Mouse (Mus musculus): ENCODE measurements around the gene Olfr822. TPM values are rescaled to one million over a fixed set of nuclear protein-coding genes. Genes with fewer than 3 reads are reported as not detected.

The Olfr822 gene
- not detected for total RNA-seq (2023)

GRCm38 (mm10) chr10:130070910-130071309 is at the start of gene Olfr822:
Gene Olfr822 (plus strand): TSS chr10:130071210.

GRCm38 (mm10) chr10:130030048-130030447 is 41.0 kb upstream of the Olfr822 start, which contains the start of gene Olfr821:
Gene Olfr821 (plus strand): TSS chr10:130030348.

GRCm38 (mm10) chr10:130115283-130115682 is 44.3 kb downstream of the Olfr822 start, which contains the start of gene Olfr823:
Gene Olfr823 (minus strand): TSS chr10:130115383.

Other genes with a start within 250 kb of the Olfr822 start
- gene Olfr812, start 225.1 kb upstream of the Olfr822 start, total RNA-seq (2023): not detected
- gene Olfr813, start 215.8 kb upstream of the Olfr822 start, total RNA-seq (2023): not detected
- gene Olfr814, start 191.4 kb upstream of the Olfr822 start, total RNA-seq (2023): not detected
- not detected for gene Olfr815, start 165.3 kb upstream of the Olfr822 start, total RNA-seq (2023)
- not detected for gene Olfr816, start 155.6 kb upstream of the Olfr822 start, total RNA-seq (2023)
- gene Olfr818, start 122.1 kb upstream of the Olfr822 start, total RNA-seq (2023): not detected
- not detected for gene Olfr819, start 103.9 kb upstream of the Olfr822 start, total RNA-seq (2023)
- gene Olfr247, start 95.1 kb upstream of the Olfr822 start, total RNA-seq (2023): not detected
- not detected for gene Gm10310, start 86.1 kb upstream of the Olfr822 start, total RNA-seq (2023)
- gene Olfr820, start 58.6 kb upstream of the Olfr822 start, total RNA-seq (2023): not detected
- gene Olfr821, start 40.9 kb upstream of the Olfr822 start, total RNA-seq (2023): not detected
- gene Olfr823, start 44.2 kb downstream of the Olfr822 start, total RNA-seq (2023): not detected
- not detected for gene Olfr824, start 58.8 kb downstream of the Olfr822 start, total RNA-seq (2023)
- gene Olfr825, start 95.6 kb downstream of the Olfr822 start, total RNA-seq (2023): not detected
- not detected for gene Olfr826, start 113.0 kb downstream of the Olfr822 start, total RNA-seq (2023)
- not detected for gene Olfr827, start 143.2 kb downstream of the Olfr822 start, total RNA-seq (2023)
- gene Neurod4, start 209.0 kb downstream of the Olfr822 start, total RNA-seq (2023): not detected